Mouse (Mus musculus) forebrain, embryonic 13.5 days (tissue): ENCODE results near the gene Cap2. TPM values are rescaled to one million over a fixed set of nuclear protein-coding genes. Genes with fewer than 3 reads are reported as not detected.

Experiments used
- ATAC-seq: fragments of 200-750 bp; cut with Nextera tagmentation; 2 replicates; pipeline ENCODE4 v1.8.0; 2017
- H3K27ac ChIP-seq: fragments of 300-500 bp; sonication (generic); 2 replicates; pipeline ENCODE4 v1.5.1; 2015; ENCODE audit warnings: inconsistent platforms, mild to moderate bottlenecking, moderate library complexity
- H3K27me3 ChIP-seq: fragments of 300-500 bp; sonication (generic); 2 replicates; pipeline ENCODE4 v1.6.1; 2015; ENCODE audit warnings: mild to moderate bottlenecking, inconsistent platforms
- H3K36me3 ChIP-seq: fragments of 300-500 bp; sonication (generic); 2 replicates; pipeline ENCODE4 v1.6.1; 2015; ENCODE audit warnings: mild to moderate bottlenecking, inconsistent platforms; ENCODE audit not compliant: poor library complexity, severe bottlenecking
- H3K4me1 ChIP-seq: fragments of 300-500 bp; sonication (generic); 2 replicates; pipeline ENCODE4 v1.6.1; 2015; ENCODE audit warnings: inconsistent platforms
- H3K4me2 ChIP-seq: fragments of 300-500 bp; sonication (generic); 2 replicates; pipeline ENCODE4 v1.6.1; 2015; ENCODE audit warnings: inconsistent platforms, mild to moderate bottlenecking, moderate library complexity
- H3K4me3 ChIP-seq: fragments of 300-500 bp; sonication (generic); 2 replicates; pipeline ENCODE4 v1.5.1; 2015; ENCODE audit warnings: mild to moderate bottlenecking, inconsistent platforms
- H3K9ac ChIP-seq: fragments of 300-500 bp; sonication (generic); 2 replicates; pipeline ENCODE4 v1.6.1; 2015; ENCODE audit warnings: mild to moderate bottlenecking, inconsistent platforms
- H3K9me3 ChIP-seq: fragments of 300-500 bp; sonication (generic); replicated peaks from 2 replicates; pipeline ENCODE4 v1.6.1; 2016; ENCODE audit warnings: inconsistent platforms
- WGBS: fragments of 180-500 bp; shearing (Covaris S2); methylation state at CpG from one replicate; pipeline ENCODE4 v1.1.7; 2015; 5-methylcytosine and 5-hydroxymethylcytosine counted together
- polyA plus RNA-seq: library from polyadenylated mRNA; unstranded; fragments of >200 nt; fragmentation: Nextera tagmentation; extraction: Ambion mirVana; gene quantifications from 2 replicates; pipeline ENCODE4 v1.2.1, GENCODE M21; 2015

The Cap2 gene
- polyA plus RNA-seq, 1 experiment from 2014 or later, result 11.8 TPM

- WGBS, result 87% methylated on average over 4 of the region's 4 CpGs
- H3K36me3 ChIP-seq, result peaks cover 63% of the 10 kb centered on the region
Observed at GRCm38 (mm10) chr13:46677721-46678120, 176.1 kb downstream of the Cap2 start.

GRCm38 (mm10) chr13:46682921-46683320, 181.3 kb downstream of the Cap2 start:
- Histone ChIP-seq H3K9me3 (no peaks in the 10 kb centered on the region), H3K4me1 (no peaks in the 10 kb centered on the region), H3K4me2 (no peak overlapping the region), H3K27ac (no peak overlapping the region; the same call in 1 of the 2 replicates), H3K36me3 (peaks cover 67% of the 10 kb centered on the region), H3K9ac (no peak overlapping the region), H3K27me3 (no peaks in the 10 kb centered on the region), H3K4me3 (no peak overlapping the region)
- ATAC-seq, result no peak
- 71% methylated on average over 2 of the region's 2 CpGs for WGBS

More at GRCm38 (mm10) chr13:46677721-46678120, 176.1 kb downstream of the Cap2 start:
- Histone ChIP-seq H3K27ac (no peak overlapping the region), H3K27me3 (no peaks in the 10 kb centered on the region), H3K9me3 (no peaks in the 10 kb centered on the region), H3K4me1 (0 out of 2 replicates have a peak, but pooled peaks cover 4% of the 10 kb centered on the region), H3K4me3 (no peak overlapping the region), H3K4me2 (no peak overlapping the region), H3K9ac (no peak overlapping the region)
- no peak for ATAC-seq

GRCm38 (mm10) chr13:46683370-46683769, 181.7 kb downstream of the Cap2 start:
- no peaks in the 10 kb centered on the region for H3K9me3 ChIP-seq
- no peaks in the 10 kb centered on the region for H3K27me3 ChIP-seq
- H3K36me3 ChIP-seq, result peaks cover 66% of the 10 kb centered on the region
- ATAC-seq, result no peak
- no peak overlapping the region for H3K27ac ChIP-seq
- no peaks in the 10 kb centered on the region for H3K4me1 ChIP-seq
- H3K4me3 ChIP-seq, result no peak overlapping the region
- H3K9ac ChIP-seq, result no peak overlapping the region
- H3K4me2 ChIP-seq, result no peak overlapping the region
- 94% methylated on average over 1 of the region's 1 CpGs for WGBS

- no peaks in the 10 kb centered on the region for H3K27me3 ChIP-seq
Observed at GRCm38 (mm10) chr13:46690559-46691241, 189.1 kb downstream of the Cap2 start.

GRCm38 (mm10) chr13:46695296-46695908, 193.8 kb downstream of the Cap2 start:
- WGBS, result 58% methylated on average over 1 of the region's 1 CpGs
- H3K9ac ChIP-seq, result no peak overlapping the region
- ATAC-seq, result no peak

More at GRCm38 (mm10) chr13:46690559-46691241, 189.1 kb downstream of the Cap2 start:
- no peak overlapping the region for H3K9ac ChIP-seq
- H3K4me3 ChIP-seq, result no peak overlapping the region
- no peak overlapping the region for H3K4me2 ChIP-seq
- H3K36me3 ChIP-seq, result peaks cover 58% of the 10 kb centered on the region
- H3K9me3 ChIP-seq, result no peaks in the 10 kb centered on the region
- peaks cover 8% of the 10 kb centered on the region; the same call in 1 of the 2 replicates for H3K4me1 ChIP-seq
- WGBS, result 91% methylated on average over 4 of the region's 4 CpGs
- no peak for ATAC-seq
- no peak overlapping the region for H3K27ac ChIP-seq

GRCm38 (mm10) chr13:46695932-46696331, 194.3 kb downstream of the Cap2 start:
- no peak for ATAC-seq

More at GRCm38 (mm10) chr13:46695296-46695908, 193.8 kb downstream of the Cap2 start:
- no peak overlapping the region for H3K27ac ChIP-seq
- no peaks in the 10 kb centered on the region for H3K9me3 ChIP-seq
- no peaks in the 10 kb centered on the region for H3K27me3 ChIP-seq
- H3K4me1 ChIP-seq, result peaks cover 8% of the 10 kb centered on the region; the same call in 1 of the 2 replicates
- no peak overlapping the region for H3K4me2 ChIP-seq
- H3K4me3 ChIP-seq, result no peak overlapping the region
- H3K36me3 ChIP-seq, result peaks cover 45% of the 10 kb centered on the region

GRCm38 (mm10) chr13:46696788-46697187, 195.1 kb downstream of the Cap2 start:
- no peak for ATAC-seq
- 90% methylated on average over 2 of the region's 2 CpGs for WGBS
- no peaks in the 10 kb centered on the region for H3K9me3 ChIP-seq

More at GRCm38 (mm10) chr13:46695932-46696331, 194.3 kb downstream of the Cap2 start:
- Histone ChIP-seq H3K4me2 (no peak overlapping the region), H3K9me3 (no peaks in the 10 kb centered on the region), H3K27ac (no peak overlapping the region), H3K9ac (no peak overlapping the region), H3K4me1 (peaks cover 8% of the 10 kb centered on the region; the same call in 1 of the 2 replicates), H3K27me3 (no peaks in the 10 kb centered on the region), H3K36me3 (peaks cover 42% of the 10 kb centered on the region), H3K4me3 (no peak overlapping the region)
- 94% methylated on average over 1 of the region's 1 CpGs for whole genome bisulfite sequencing

GRCm38 (mm10) chr13:46699372-46699771, 197.7 kb downstream of the Cap2 start:
- no peak overlapping the region for H3K27ac ChIP-seq
- peaks cover 46% of the 10 kb centered on the region for H3K36me3 ChIP-seq
- ATAC-seq, result no peak
- H3K9ac ChIP-seq, result no peak overlapping the region
- H3K4me1 ChIP-seq, result peaks cover 8% of the 10 kb centered on the region; the same call in 1 of the 2 replicates
- H3K4me2 ChIP-seq, result no peak overlapping the region
- H3K4me3 ChIP-seq, result no peak overlapping the region
- H3K27me3 ChIP-seq, result no peaks in the 10 kb centered on the region
- H3K9me3 ChIP-seq, result no peaks in the 10 kb centered on the region
- 88% methylated on average over 1 of the region's 1 CpGs for WGBS

More at GRCm38 (mm10) chr13:46696788-46697187, 195.1 kb downstream of the Cap2 start:
- Histone ChIP-seq H3K27me3 (no peaks in the 10 kb centered on the region), H3K4me1 (peaks cover 8% of the 10 kb centered on the region; the same call in 1 of the 2 replicates), H3K9ac (no peak overlapping the region), H3K36me3 (peaks cover 44% of the 10 kb centered on the region), H3K4me2 (no peak overlapping the region), H3K4me3 (no peak overlapping the region), H3K27ac (no peak overlapping the region)

Other genes starting within 250 kb of the Cap2 start
- gene Stmnd1, start 228.1 kb upstream of the Cap2 start, polyA plus RNA-seq, result not detected in 2 replicates
- gene Rbm24, start 83.4 kb upstream of the Cap2 start, polyA plus RNA-seq, result 4.4 and 5.6 TPM in 2 replicates
- gene Fam8a1, start 167.7 kb downstream of the Cap2 start, polyA plus RNA-seq, result 16.8 and 17.5 TPM in 2 replicates
- gene Nup153, start 226.1 kb downstream of the Cap2 start, polyA plus RNA-seq, result 22.8 and 29.1 TPM in 2 replicates